Mouse (Mus musculus): ENCODE measurements around the gene Plekho2.

Plekho2 gene

GRCm38 (mm10) chr9:65579781-65580371, at the start of gene Plekho2:
Gene Plekho2, minus strand, starts transcription at chr9:65580040.
- DNase-seq, result peak; percentile 94 to 96

GRCm38 (mm10) chr9:65629025-65629766, 49.4 kb upstream of the Plekho2 start, which contains the start of gene Rbpms2:
Gene Rbpms2, plus strand, starts transcription at chr9:65629648.
- peak; percentile 27 to 45 for DNase-seq

- no peak for DNase-seq
Measured at GRCm38 (mm10) chr9:65624266-65624665, 44.4 kb upstream of the Plekho2 start.

- no peak for DNase-seq
Measured at GRCm38 (mm10) chr9:65622826-65623225, 43.0 kb upstream of the Plekho2 start.

- peak in 1 of 2 experiments; percentile 12 for DNase-seq
Measured at GRCm38 (mm10) chr9:65621666-65622065, 41.8 kb upstream of the Plekho2 start.

GRCm38 (mm10) chr9:65621196-65621595, 41.4 kb upstream of the Plekho2 start:
- DNase-seq, result peak; percentile 16 to 52

- no peak for DNase-seq
Measured at GRCm38 (mm10) chr9:65619311-65619710, 39.5 kb upstream of the Plekho2 start.

- no peak for DNase-seq
Measured at GRCm38 (mm10) chr9:65613098-65613497, 33.3 kb upstream of the Plekho2 start.

GRCm38 (mm10) chr9:65611969-65612486, 32.2 kb upstream of the Plekho2 start:
- no peak for DNase-seq

- DNase-seq, result no peak
Measured at GRCm38 (mm10) chr9:65607120-65607519, 27.3 kb upstream of the Plekho2 start.

GRCm38 (mm10) chr9:65606321-65607109, 26.7 kb upstream of the Plekho2 start:
- DNase-seq, result no peak

GRCm38 (mm10) chr9:65605471-65606136, 25.8 kb upstream of the Plekho2 start:
- DNase-seq, result peak; percentile 40 to 59

- no peak for DNase-seq
Measured at GRCm38 (mm10) chr9:65603401-65604102, 23.7 kb upstream of the Plekho2 start.

- DNase-seq, result no peak
Measured at GRCm38 (mm10) chr9:65600951-65601350, 21.1 kb upstream of the Plekho2 start.

- DNase-seq, result peak; percentile 31 to 44
Measured at GRCm38 (mm10) chr9:65598765-65599249, 19.0 kb upstream of the Plekho2 start.

GRCm38 (mm10) chr9:65593596-65593995, 13.8 kb upstream of the Plekho2 start:
- no peak for DNase-seq

- DNase-seq, result no peak
Measured at GRCm38 (mm10) chr9:65592721-65593120, 12.9 kb upstream of the Plekho2 start.

- no peak for DNase-seq
Measured at GRCm38 (mm10) chr9:65589091-65589490, 9.3 kb upstream of the Plekho2 start.

GRCm38 (mm10) chr9:65587573-65588358, 7.9 kb upstream of the Plekho2 start:
- peak; percentile 38 to 46 for DNase-seq

GRCm38 (mm10) chr9:65587270-65587572, 7.4 kb upstream of the Plekho2 start:
- no peak for DNase-seq

All from thymus, postnatal 36 days (tissue).